Mouse (Mus musculus) left cerebral cortex, postnatal 14 days (tissue): ENCODE measurements around the gene Erc2. TPM values are rescaled to one million over a fixed set of nuclear protein-coding genes. Genes with fewer than 3 reads are reported as not detected.

Experiments
- DNase-seq, 2 experiments: peaks; one replicate each; pipeline ENCODE4 v3.0.0; 2021 to 2022; ENCODE audit warnings: low spot score in 2 of 2, mixed read lengths in 1 of 2
- intact Hi-C: fragments of 180-260 bp; cut with DNase I; formaldehyde crosslinking; loops from one replicate; pipeline ENCODE4 v1.15.1; 2025
- total RNA-seq, 2 experiments: library from RNA; stranded (reverse); gene quantifications; 2 replicates each; pipeline ENCODE4 v1.2.3; 2021

Erc2 gene
- total RNA-seq, 2 experiments from 2014 or later = 233 to 251 TPM

DNA sequence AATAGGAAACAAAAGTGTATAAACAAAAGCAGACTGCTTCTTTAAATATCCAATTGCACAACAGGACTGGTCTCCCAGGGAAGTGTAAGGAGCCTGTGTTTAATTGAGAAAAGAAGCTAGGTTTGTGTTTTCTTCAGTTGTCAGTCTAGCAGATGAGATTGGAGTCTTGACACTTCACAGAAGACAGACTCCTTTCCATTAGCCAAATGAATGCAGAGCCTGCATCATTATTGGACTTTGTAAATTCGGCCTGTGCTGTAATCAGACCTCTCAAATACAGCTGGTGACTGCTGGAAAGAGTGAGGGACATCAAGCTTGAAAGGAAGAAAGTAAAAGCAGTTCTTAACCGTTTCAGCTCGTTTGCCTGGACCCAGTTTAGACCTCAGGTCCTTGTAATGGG, 376.3 kb downstream of the Erc2 start:
- intact Hi-C loops = no loop called here
- DNase-seq = no peak

DNA sequence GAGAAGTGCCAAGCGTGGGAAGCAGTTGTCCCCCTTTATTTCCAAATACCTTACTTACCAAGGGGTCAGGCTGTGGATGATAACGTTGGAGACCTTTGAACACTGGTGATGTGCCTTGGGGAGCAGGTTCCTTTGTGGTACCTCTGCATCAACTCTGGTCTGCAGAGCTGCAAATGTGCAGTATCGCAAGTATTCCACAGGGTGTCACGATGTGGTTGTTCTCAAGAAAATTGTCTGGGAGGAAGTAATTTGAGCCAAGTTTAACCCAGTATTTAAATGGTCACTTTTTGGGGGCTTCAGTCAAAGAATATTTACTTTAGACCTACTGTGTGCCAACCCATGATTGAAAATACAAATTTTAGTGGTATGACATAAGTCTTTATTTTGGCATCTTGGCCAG, 381.8 kb downstream of the Erc2 start:
- DNase-seq = peak; percentile 22 to 35
- intact Hi-C loops = loop anchor here (10.0 kb wide), 1 partner anchor 59 kb away; no protein-coding TSS in a partner anchor

- no peak for DNase-seq
- intact Hi-C loops = loop anchor here (5.0 kb wide), 1 partner anchor 497 kb away; no protein-coding TSS in a partner anchor
Measured at GRCm38 (mm10) chr14:28010536-28011280, 388.5 kb downstream of the Erc2 start.

GRCm38 (mm10) chr14:28023199-28023598, 401.0 kb downstream of the Erc2 start:
- intact Hi-C loops = no loop called here
- no peak for DNase-seq

DNA sequence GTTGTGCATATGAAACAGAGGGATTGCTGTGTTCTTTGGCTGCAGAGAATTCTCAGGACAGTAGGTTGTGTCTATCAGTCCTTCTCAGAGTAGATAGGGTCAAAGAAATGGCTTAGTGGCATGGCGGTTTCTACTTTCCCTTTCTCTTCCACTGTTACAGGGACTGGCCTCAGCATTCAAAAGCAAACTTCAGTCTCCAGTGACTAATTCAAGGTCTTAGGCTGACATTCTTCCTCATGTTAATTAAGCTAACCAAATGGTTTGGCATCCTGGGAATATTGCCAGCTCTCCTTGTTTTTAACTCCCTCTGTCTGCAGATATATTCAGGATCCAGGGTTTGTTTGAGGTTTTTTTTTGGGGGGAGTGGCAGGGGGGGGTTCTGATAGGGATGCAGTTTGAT, 408.6 kb downstream of the Erc2 start:
- peak in 1 of 2 experiments; percentile 28 for DNase-seq
- intact Hi-C loops = no loop called here

DNA sequence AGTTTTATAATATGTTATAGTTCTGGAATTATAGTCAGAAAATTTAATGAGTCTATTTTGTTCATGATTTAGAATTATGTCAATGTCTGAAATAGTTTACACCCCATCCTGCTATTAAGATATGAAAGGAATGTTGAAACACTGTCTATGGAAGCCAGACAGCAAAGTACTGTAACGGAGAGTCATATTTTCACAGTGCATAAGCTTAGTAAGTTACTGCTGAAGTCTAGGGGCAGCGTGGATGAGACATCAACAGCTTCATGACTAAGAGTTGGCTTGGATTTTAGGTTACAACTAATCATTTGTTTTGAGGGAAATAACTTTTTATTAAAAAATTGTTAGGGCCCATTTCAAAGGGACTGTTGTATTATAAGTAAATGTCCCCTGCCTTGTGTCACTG, 412.8 kb downstream of the Erc2 start:
- no peak for DNase-seq
- intact Hi-C loops = no loop called here

DNA sequence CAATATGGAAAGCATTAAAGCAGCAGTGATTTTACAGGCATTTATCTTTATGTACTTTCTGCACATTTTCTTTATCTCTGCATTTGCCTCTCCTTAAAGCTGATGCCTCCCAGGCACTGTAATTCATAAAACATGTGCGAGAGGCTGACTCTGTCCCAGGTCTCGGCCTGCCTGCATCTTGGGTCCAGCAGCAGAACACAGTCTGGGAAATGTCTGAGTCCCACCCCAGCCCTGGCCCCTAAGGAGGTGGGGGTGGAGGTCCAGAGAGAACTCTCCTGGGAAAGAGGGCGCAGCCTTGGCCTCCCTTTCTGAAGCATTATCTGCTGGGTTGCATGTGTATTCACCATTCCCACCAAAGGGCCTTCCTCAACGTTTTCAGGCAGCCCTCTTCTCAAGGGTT, 420.9 kb downstream of the Erc2 start:
- DNase-seq = no peak
- intact Hi-C loops = no loop called here

DNA sequence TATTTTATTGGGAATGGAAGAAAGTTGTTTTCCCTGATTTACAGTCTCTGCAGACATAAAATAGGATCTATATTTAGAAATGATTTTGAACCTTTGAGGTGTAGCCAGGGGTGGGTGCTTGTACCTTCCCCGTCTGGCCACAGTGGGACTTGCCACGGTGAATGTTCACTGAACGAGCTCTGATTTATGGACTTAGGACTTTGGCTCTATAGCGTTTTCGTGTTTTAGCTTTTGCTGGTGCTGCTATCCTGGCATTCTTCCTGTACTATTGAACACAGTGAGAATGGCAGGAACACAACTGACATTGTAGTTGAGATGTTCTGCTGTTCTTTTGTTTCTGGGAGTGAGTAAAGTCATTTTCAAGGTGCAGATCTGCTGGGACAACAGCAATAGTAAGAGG, 429.4 kb downstream of the Erc2 start:
- intact Hi-C loops = no loop called here
- DNase-seq = no peak

DNA sequence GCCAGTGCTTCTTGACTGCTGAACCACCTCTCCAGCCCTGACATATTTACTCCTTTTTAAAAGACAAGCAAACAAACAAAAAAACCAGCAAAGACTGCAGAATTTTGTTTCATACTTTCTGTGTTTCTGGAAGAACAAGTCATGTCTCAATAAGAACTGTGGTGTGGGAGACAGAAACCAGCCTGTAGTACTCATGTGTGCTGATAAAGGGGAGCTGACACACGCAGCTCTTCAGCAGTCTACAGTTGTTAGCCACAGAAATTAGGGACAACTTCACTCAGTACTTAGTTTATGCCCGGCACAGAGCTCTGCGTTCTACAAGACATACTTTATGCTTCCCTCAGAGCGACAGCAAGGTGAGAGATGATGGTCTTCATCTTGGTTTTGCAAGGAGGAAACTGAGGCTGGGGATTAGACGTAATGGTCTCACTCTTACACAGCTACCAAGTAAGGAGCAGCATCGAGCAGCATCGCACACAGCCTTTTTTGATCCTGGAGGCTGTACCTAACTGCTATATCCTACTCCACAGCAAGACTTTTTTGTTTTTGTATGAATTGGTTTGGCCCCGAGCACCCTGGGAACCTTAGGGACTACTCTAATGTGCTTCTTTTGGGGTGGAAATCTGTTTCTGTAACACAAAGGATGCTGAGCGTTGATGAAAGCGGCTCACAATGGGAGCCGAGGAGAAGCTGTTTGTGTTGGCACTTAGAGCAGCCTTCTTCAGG, 435.1 kb downstream of the Erc2 start:
- no peak for DNase-seq
- intact Hi-C loops = no loop called here

GRCm38 (mm10) chr14:28057885-28058860, 435.9 kb downstream of the Erc2 start:
- DNase-seq = peak; percentile 7 to 16
- intact Hi-C loops = no loop called here

- intact Hi-C loops = no loop called here
- peak in 1 of 2 experiments; percentile 26 for DNase-seq
Measured at GRCm38 (mm10) chr14:28060891-28061290, 438.7 kb downstream of the Erc2 start.

DNA sequence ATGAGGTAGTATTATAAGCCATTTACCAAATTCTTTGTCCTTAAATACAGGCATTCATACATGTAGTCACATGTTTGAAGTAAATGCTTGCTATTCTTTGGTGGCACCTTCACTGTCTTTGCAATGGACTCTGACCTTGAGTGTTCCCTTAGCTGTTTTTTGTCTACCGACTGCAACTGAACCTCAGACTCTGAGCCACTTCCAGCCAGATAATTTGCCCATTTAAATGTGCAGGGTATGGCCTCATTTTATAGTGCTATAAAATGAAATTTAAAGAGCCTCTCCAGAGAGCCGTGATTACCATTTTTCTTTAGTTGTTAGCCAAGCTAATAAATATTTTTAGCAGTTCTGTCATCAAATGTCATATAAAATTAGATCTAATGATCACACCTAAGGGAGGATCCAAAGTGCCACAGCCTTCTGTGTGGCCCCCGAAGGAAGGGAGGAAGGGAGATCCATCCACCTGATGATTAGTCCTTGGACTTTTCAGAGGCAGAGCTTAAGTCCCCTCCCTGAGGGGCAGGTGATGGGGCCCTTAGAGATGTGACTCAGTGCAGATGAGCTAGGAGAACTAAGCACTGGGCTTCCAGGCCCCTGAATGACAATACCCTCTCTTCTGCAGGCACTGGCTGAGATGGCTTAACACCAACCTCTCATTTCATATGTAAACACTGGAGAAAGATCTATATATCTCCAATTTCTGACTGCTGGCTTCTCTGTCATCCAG, 439.6 kb downstream of the Erc2 start:
- DNase-seq = no peak
- intact Hi-C loops = no loop called here

DNA sequence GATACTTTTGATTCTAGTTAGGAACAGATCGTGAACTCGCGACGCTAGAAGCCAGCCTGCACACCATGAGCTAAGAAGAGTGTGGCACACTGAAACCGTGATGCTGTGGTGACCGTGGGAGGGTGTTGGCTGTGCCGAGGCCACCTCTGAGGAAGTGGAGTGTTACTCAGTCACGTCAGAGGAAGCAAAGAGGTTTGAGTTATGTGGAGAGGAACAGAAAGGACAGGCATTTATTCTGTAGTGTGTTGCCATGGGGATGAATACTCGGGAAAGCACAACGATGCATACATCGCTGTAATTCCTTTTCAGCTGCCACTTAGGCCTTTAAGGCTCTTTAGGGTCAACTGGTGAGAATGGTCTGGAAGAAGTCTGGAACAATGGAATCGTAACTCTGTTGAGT, 445.8 kb downstream of the Erc2 start:
- peak in 1 of 2 experiments; percentile 13 for DNase-seq
- intact Hi-C loops = no loop called here

- no peak for DNase-seq
- intact Hi-C loops = no loop called here
Measured at GRCm38 (mm10) chr14:28069826-28070225, 447.6 kb downstream of the Erc2 start.

GRCm38 (mm10) chr14:28072561-28072960, 450.3 kb downstream of the Erc2 start:
- DNase-seq = no peak
- intact Hi-C loops = no loop called here

GRCm38 (mm10) chr14:28089636-28090443, 467.6 kb downstream of the Erc2 start:
- no peak for DNase-seq
- intact Hi-C loops = loop anchor here (10.0 kb wide), 1 partner anchor 415 kb away; the partner anchor contains the start of gene Wnt5a

GRCm38 (mm10) chr14:28091367-28091766, 469.1 kb downstream of the Erc2 start:
- intact Hi-C loops = no loop called here
- DNase-seq = no peak

- no peak for DNase-seq
- intact Hi-C loops = no loop called here
Measured at GRCm38 (mm10) chr14:28093214-28093613, 471.0 kb downstream of the Erc2 start.
